Comparison of ENCODE assay signal across 25 mouse cellular contexts in the genomic region with DNA sequence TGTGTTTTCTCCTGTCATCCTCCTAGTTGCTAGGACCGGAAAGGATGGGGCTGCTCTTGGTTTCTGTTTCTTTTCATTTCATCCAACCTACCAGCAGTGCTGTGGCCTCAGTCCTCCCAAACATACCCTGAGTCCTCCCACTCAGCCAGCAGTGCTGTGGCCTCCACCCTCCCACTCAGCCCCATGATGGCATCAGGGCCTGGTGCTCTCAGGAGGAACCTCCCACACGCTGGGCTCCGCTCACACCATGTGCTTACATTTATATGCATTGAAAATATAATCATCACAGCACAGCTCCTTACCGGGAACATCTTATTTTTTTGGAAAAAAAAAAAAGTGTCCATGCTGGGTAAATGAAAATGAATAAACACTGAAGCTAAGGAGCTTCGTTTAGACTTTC. TPM values are rescaled to one million over a fixed set of nuclear protein-coding genes. Genes with fewer than 3 reads are reported as not detected.
DNase-seq lines count a peak whose midpoint lies in the region; ATAC-seq and TF ChIP-seq lines count a peak whose summit lies in the region.
"Had no signal": no experiment of that assay in that cellular context is flagged by ENCODE, and none has a peak within 500 bp of the region (broad histone marks: within the 10 kb centered on the region; RNA-seq: fewer than 3 reads in every experiment).

No protein-coding gene starts in this region.

- WGBS in forebrain, postnatal 0 days, result 63% methylated on average over 5 of the region's 5 CpGs
- 78% methylated on average over 5 of the region's 5 CpGs for WGBS in forebrain, embryonic 14.5 days

- intact Hi-C loops in left cerebral cortex, postnatal 10 days (cut with DNase I), result no loop called here

- peak overlapping the region; percentile 17; the same call in 1 of the 2 replicates for H3K27ac ChIP-seq in forebrain, postnatal 0 days (ENCODE audit: low read depth, low read length)
- H3K27ac ChIP-seq in forebrain, embryonic 14.5 days (ENCODE audit: low read depth, low read length), result no peak overlapping the region
- H3K27ac ChIP-seq: embryonic facial prominence, embryonic 10.5 days; gastrocnemius, adult 2 months; intestine, embryonic 15.5 days; macrophage; stomach, embryonic 15.5 days had no signal

- no peak overlapping the region for H3K4me3 ChIP-seq in forebrain, postnatal 0 days (ENCODE audit: low read depth, low read length)
- no peak overlapping the region for H3K4me3 ChIP-seq in forebrain, embryonic 14.5 days (ENCODE audit: low read depth, low read length)
- H3K4me3 ChIP-seq: embryonic facial prominence, embryonic 10.5 days; erythroblast, embryonic 14.5 days; gastrocnemius, adult 2 months; intestine, embryonic 15.5 days; stomach, embryonic 15.5 days had no signal

- H3K36me3 ChIP-seq in forebrain, postnatal 0 days (ENCODE audit: insufficient read depth), result no peaks in the 10 kb centered on the region; the same call in 1 of the 2 replicates
- no peaks in the 10 kb centered on the region for H3K36me3 ChIP-seq in forebrain, embryonic 14.5 days (ENCODE audit: control insufficient read depth, insufficient read depth, low read length)
- H3K36me3 ChIP-seq: embryonic facial prominence, embryonic 10.5 days; intestine, embryonic 15.5 days; stomach, embryonic 15.5 days had no signal

- no peak for TF ChIP-seq CTCF in forebrain, postnatal 0 days (IDR thresholded peaks at IDR 0.05; ENCODE audit: low read depth)

- no peaks in the 10 kb centered on the region for H3K9me3 ChIP-seq in forebrain, postnatal 0 days (ENCODE audit: low read length)
- H3K9me3 ChIP-seq in forebrain, embryonic 14.5 days (replicated peaks; ENCODE audit: control insufficient read depth, low read length), result no peaks in the 10 kb centered on the region
- H3K9me3 ChIP-seq: embryonic facial prominence, embryonic 10.5 days; intestine, embryonic 15.5 days; stomach, embryonic 15.5 days had no signal

- H3K27me3 ChIP-seq in forebrain, postnatal 0 days (ENCODE audit: insufficient read depth, low read length), result no peaks in the 10 kb centered on the region
- H3K27me3 ChIP-seq in forebrain, embryonic 14.5 days (replicated peaks; ENCODE audit: control insufficient read depth, insufficient read depth, low read length), result no peaks in the 10 kb centered on the region
- H3K27me3 ChIP-seq: intestine, embryonic 15.5 days; stomach, embryonic 15.5 days had no signal

- ATAC-seq in forebrain, postnatal 0 days, result no peak
- no peak for ATAC-seq in forebrain, embryonic 14.5 days
- ATAC-seq: intestine, embryonic 15.5 days had no signal

- H3K4me1 ChIP-seq in forebrain, postnatal 0 days (ENCODE audit: insufficient read depth), result peaks cover 31% of the 10 kb centered on the region
- peaks cover 36% of the 10 kb centered on the region for H3K4me1 ChIP-seq in forebrain, embryonic 14.5 days (ENCODE audit: control insufficient read depth, insufficient read depth, low read length)
- H3K4me1 ChIP-seq: stomach, embryonic 15.5 days had no signal

- no peak overlapping the region for H3K9ac ChIP-seq in forebrain, postnatal 0 days
- no peak overlapping the region for H3K9ac ChIP-seq in forebrain, embryonic 14.5 days (ENCODE audit: low read length)
- H3K9ac ChIP-seq: intestine, embryonic 15.5 days; lung, embryonic 14.5 days; stomach, embryonic 15.5 days had no signal

- no peak for DNase-seq in forebrain, postnatal 0 days
- DNase-seq in forebrain, embryonic 14.5 days (ENCODE audit: low spot score), result no peak
- DNase-seq in layer of hippocampus, adult 9-11 months, result peak; percentile 89
- no peak for DNase-seq in layer of hippocampus, postnatal 10 days (ENCODE audit: low spot score in 2 of 2)
- DNase-seq in left cerebral cortex, postnatal 10 days (ENCODE audit: extremely low spot score in 1 of 2, low spot score in 2 of 2), result peak; percentile 56 to 61
- peak; percentile 88 to 94 for DNase-seq in right cerebral cortex, postnatal 36 days (ENCODE audit: low spot score in 2 of 2)
- DNase-seq in B cell, adult 2 months, result no peak
- no peak for DNase-seq in adrenal gland, adult 8-10 months
- DNase-seq: cerebellum, postnatal 25 days; gastrocnemius, adult 2 months; heart, adult 11 months; lung, embryonic 14.5 days; spleen, adult 18-20 months; thymus, postnatal 25 days had no signal

- H3K4me2 ChIP-seq in forebrain, postnatal 0 days (ENCODE audit: low read depth), result no peak overlapping the region
- no peak overlapping the region for H3K4me2 ChIP-seq in forebrain, embryonic 14.5 days (ENCODE audit: low read length)
- H3K4me2 ChIP-seq: intestine, embryonic 15.5 days; liver, embryonic 11.5 days; lung, embryonic 14.5 days; stomach, embryonic 15.5 days had no signal

RNA-seq across cellular contexts. Expression of gene Add2, which starts 20.0 kb away (rescaled TPM):
- total RNA-seq in forebrain, postnatal 0 days (2014; rRNA removed), result 267 and 333 TPM in 2 replicates
- polyA plus RNA-seq in forebrain, postnatal 0 days (2015; fragmentation: Nextera tagmentation; extraction: Ambion mirVana), result 175 and 186 TPM in 2 replicates
- polyA plus RNA-seq in forebrain, embryonic 14.5 days (2014; fragmentation: Nextera tagmentation; extraction: Ambion mirVana), result 108 and 134 TPM in 2 replicates
- total RNA-seq in layer of hippocampus, postnatal 10 days (2021), result 100 to 1,000 TPM; 197 to 202 TPM
- 100 to 1,000 TPM; 198 to 206 TPM for total RNA-seq in left cerebral cortex, postnatal 10 days (2021)
- 1 to 10 TPM in 3 of 4 experiments, under 1 TPM in 1; 0.75 to 2.9 (median 2.3) TPM for total RNA-seq in adrenal gland, adult 8-10 months (2022)
- polyA plus RNA-seq: macrophage had no signal

RNA-seq across cellular contexts. Expression of gene Figla, which starts 32.5 kb away (rescaled TPM):
- not detected in 2 replicates for total RNA-seq in forebrain, postnatal 0 days (2014; rRNA removed)
- not detected in 2 replicates for polyA plus RNA-seq in forebrain, postnatal 0 days (2015; fragmentation: Nextera tagmentation; extraction: Ambion mirVana)
- polyA plus RNA-seq in forebrain, embryonic 14.5 days (2014; fragmentation: Nextera tagmentation; extraction: Ambion mirVana), result not detected in 2 replicates
- total RNA-seq in layer of hippocampus, postnatal 10 days (2021), result not detected
- not detected for total RNA-seq in left cerebral cortex, postnatal 10 days (2021)
- total RNA-seq in adrenal gland, adult 8-10 months (2022), result not detected
- total RNA-seq: gastrocnemius, adult 2 months; layer of hippocampus, postnatal 36 days; midbrain, postnatal 0 days had no signal
- polyA plus RNA-seq: embryonic facial prominence, embryonic 10.5 days; erythroblast, embryonic 14.5 days; heart, embryonic 16.5 days; hindbrain, embryonic 11.5 days; intestine, embryonic 15.5 days; liver, embryonic 11.5 days; lung, embryonic 14.5 days; macrophage; midbrain, postnatal 0 days; neural tube, embryonic 11.5 days; stomach, embryonic 15.5 days had no signal

Comparison
In these comparisons a context has a peak if more than half of its experiments do, and no peak if none do; other contexts are left out.
1. DNase-seq: peak in layer of hippocampus, adult 9-11 months (single experiment), left cerebral cortex, postnatal 10 days (2 of 2) and right cerebral cortex, postnatal 36 days (2 of 2); none in forebrain, postnatal 0 days (single experiment), forebrain, embryonic 14.5 days (single experiment), layer of hippocampus, postnatal 10 days (0 of 2), B cell, adult 2 months (0 of 2) and adrenal gland, adult 8-10 months (single experiment).
2. RNA of gene Add2, which starts 20.0 kb away (total RNA-seq): 267 to 333 TPM in forebrain, postnatal 0 days, 198 to 206 TPM in left cerebral cortex, postnatal 10 days and 197 to 202 TPM in layer of hippocampus, postnatal 10 days; 0.75 to 2.9 TPM in adrenal gland, adult 8-10 months; every median in the first group is over 10 times any median in the second.